Mouse (Mus musculus): ENCODE results near the gene Msh3. TPM values are rescaled to one million over a fixed set of nuclear protein-coding genes. Genes with fewer than 3 reads are reported as not detected.
A peak's percentile ranks its signal among the peaks of the same experiment; 100 is the strongest.

Msh3 gene
- total RNA-seq, 1 experiment from 2014 or later, result 46.9 TPM

- no peak for ATAC-seq (replicated peaks in 1 of 2; ENCODE audit: insufficient read depth in 1 of 2, low FRiP score in 2 of 2, low TSS enrichment in 1 of 2, low read depth in 1 of 2, poor library complexity in 2 of 2, severe bottlenecking in 2 of 2)
Observed at GRCm38 (mm10) chr13:92291605-92292004, 63.2 kb downstream of the Msh3 start.

- no peak for ATAC-seq (replicated peaks in 1 of 2; ENCODE audit: insufficient read depth in 1 of 2, low FRiP score in 2 of 2, low TSS enrichment in 1 of 2, low read depth in 1 of 2, poor library complexity in 2 of 2, severe bottlenecking in 2 of 2)
Observed at GRCm38 (mm10) chr13:92277027-92277426, 77.8 kb downstream of the Msh3 start.

GRCm38 (mm10) chr13:92275292-92275691, 79.5 kb downstream of the Msh3 start:
- ATAC-seq (replicated peaks in 1 of 2; ENCODE audit: insufficient read depth in 1 of 2, low FRiP score in 2 of 2, low TSS enrichment in 1 of 2, low read depth in 1 of 2, poor library complexity in 2 of 2, severe bottlenecking in 2 of 2), result no peak

- peak; percentile 97 to 99 for ATAC-seq (replicated peaks in 1 of 2; ENCODE audit: insufficient read depth in 1 of 2, low FRiP score in 2 of 2, low TSS enrichment in 1 of 2, low read depth in 1 of 2, poor library complexity in 2 of 2, severe bottlenecking in 2 of 2)
Observed at GRCm38 (mm10) chr13:92274274-92275198, 80.3 kb downstream of the Msh3 start.

- ATAC-seq (replicated peaks in 1 of 2; ENCODE audit: insufficient read depth in 1 of 2, low FRiP score in 2 of 2, low TSS enrichment in 1 of 2, low read depth in 1 of 2, poor library complexity in 2 of 2, severe bottlenecking in 2 of 2), result peak; percentile 58 to 67; a peak in 3 of 4 replicates
Observed at GRCm38 (mm10) chr13:92267076-92267475, 87.7 kb downstream of the Msh3 start.

GRCm38 (mm10) chr13:92263566-92263965, 91.2 kb downstream of the Msh3 start:
- no peak for ATAC-seq (replicated peaks in 1 of 2; ENCODE audit: insufficient read depth in 1 of 2, low FRiP score in 2 of 2, low TSS enrichment in 1 of 2, low read depth in 1 of 2, poor library complexity in 2 of 2, severe bottlenecking in 2 of 2)

- no peak for ATAC-seq (replicated peaks in 1 of 2; ENCODE audit: insufficient read depth in 1 of 2, low FRiP score in 2 of 2, low TSS enrichment in 1 of 2, low read depth in 1 of 2, poor library complexity in 2 of 2, severe bottlenecking in 2 of 2)
Observed at GRCm38 (mm10) chr13:92261329-92261728, 93.5 kb downstream of the Msh3 start.

GRCm38 (mm10) chr13:92255480-92255879, 99.3 kb downstream of the Msh3 start:
- ATAC-seq (replicated peaks in 1 of 2; ENCODE audit: insufficient read depth in 1 of 2, low FRiP score in 2 of 2, low TSS enrichment in 1 of 2, low read depth in 1 of 2, poor library complexity in 2 of 2, severe bottlenecking in 2 of 2), result no peak

- no peak for ATAC-seq (replicated peaks in 1 of 2; ENCODE audit: insufficient read depth in 1 of 2, low FRiP score in 2 of 2, low TSS enrichment in 1 of 2, low read depth in 1 of 2, poor library complexity in 2 of 2, severe bottlenecking in 2 of 2)
Observed at GRCm38 (mm10) chr13:92253850-92254249, 101.0 kb downstream of the Msh3 start.

- ATAC-seq (replicated peaks in 1 of 2; ENCODE audit: insufficient read depth in 1 of 2, low FRiP score in 2 of 2, low TSS enrichment in 1 of 2, low read depth in 1 of 2, poor library complexity in 2 of 2, severe bottlenecking in 2 of 2), result no peak
Observed at GRCm38 (mm10) chr13:92252331-92252730, 102.5 kb downstream of the Msh3 start.

- no peak for ATAC-seq (replicated peaks in 1 of 2; ENCODE audit: insufficient read depth in 1 of 2, low FRiP score in 2 of 2, low TSS enrichment in 1 of 2, low read depth in 1 of 2, poor library complexity in 2 of 2, severe bottlenecking in 2 of 2)
Observed at GRCm38 (mm10) chr13:92247576-92247975, 107.2 kb downstream of the Msh3 start.

- no peak for ATAC-seq (replicated peaks in 1 of 2; ENCODE audit: insufficient read depth in 1 of 2, low FRiP score in 2 of 2, low TSS enrichment in 1 of 2, low read depth in 1 of 2, poor library complexity in 2 of 2, severe bottlenecking in 2 of 2)
Observed at GRCm38 (mm10) chr13:92246966-92247365, 107.8 kb downstream of the Msh3 start.

- ATAC-seq (replicated peaks in 1 of 2; ENCODE audit: insufficient read depth in 1 of 2, low FRiP score in 2 of 2, low TSS enrichment in 1 of 2, low read depth in 1 of 2, poor library complexity in 2 of 2, severe bottlenecking in 2 of 2), result no peak
Observed at GRCm38 (mm10) chr13:92244731-92245130, 110.1 kb downstream of the Msh3 start.

- peak; percentile 7 to 39; a peak in 1 of 4 replicates for ATAC-seq (replicated peaks in 1 of 2; ENCODE audit: insufficient read depth in 1 of 2, low FRiP score in 2 of 2, low TSS enrichment in 1 of 2, low read depth in 1 of 2, poor library complexity in 2 of 2, severe bottlenecking in 2 of 2)
Observed at GRCm38 (mm10) chr13:92241426-92241825, 113.4 kb downstream of the Msh3 start.

GRCm38 (mm10) chr13:92237887-92238286, 116.9 kb downstream of the Msh3 start:
- no peak for ATAC-seq (replicated peaks in 1 of 2; ENCODE audit: insufficient read depth in 1 of 2, low FRiP score in 2 of 2, low TSS enrichment in 1 of 2, low read depth in 1 of 2, poor library complexity in 2 of 2, severe bottlenecking in 2 of 2)

- ATAC-seq (replicated peaks in 1 of 2; ENCODE audit: insufficient read depth in 1 of 2, low FRiP score in 2 of 2, low TSS enrichment in 1 of 2, low read depth in 1 of 2, poor library complexity in 2 of 2, severe bottlenecking in 2 of 2), result no peak
Observed at GRCm38 (mm10) chr13:92237016-92237415, 117.8 kb downstream of the Msh3 start.

GRCm38 (mm10) chr13:92232076-92232938, 122.5 kb downstream of the Msh3 start:
- no peak for ATAC-seq (replicated peaks in 1 of 2; ENCODE audit: insufficient read depth in 1 of 2, low FRiP score in 2 of 2, low TSS enrichment in 1 of 2, low read depth in 1 of 2, poor library complexity in 2 of 2, severe bottlenecking in 2 of 2)

GRCm38 (mm10) chr13:92228037-92228436, 126.8 kb downstream of the Msh3 start:
- no peak for ATAC-seq (replicated peaks in 1 of 2; ENCODE audit: insufficient read depth in 1 of 2, low FRiP score in 2 of 2, low TSS enrichment in 1 of 2, low read depth in 1 of 2, poor library complexity in 2 of 2, severe bottlenecking in 2 of 2)

Data from hematopoietic stem cell, adult 5-6 weeks (primary cell).